Mouse (Mus musculus) lung, embryonic 15.5 days (tissue): ENCODE measurements around the gene Mettl23. TPM values are rescaled to one million over a fixed set of nuclear protein-coding genes. Genes with fewer than 3 reads are reported as not detected.

Experiments used
- ATAC-seq: fragments of 200-750 bp; cut with Nextera tagmentation; 2 replicates; pipeline ENCODE4 v1.8.0; 2017; ENCODE audit warnings: moderate number of reproducible peaks, borderline replicate concordance; ENCODE audit not compliant: low FRiP score, low TSS enrichment; ENCODE audit errors: extremely low read depth
- H3K27ac ChIP-seq: fragments of 300-500 bp; sonication (generic); 2 replicates; pipeline ENCODE4 v1.5.1; 2015; ENCODE audit warnings: moderate library complexity, mild to moderate bottlenecking, inconsistent platforms
- H3K27me3 ChIP-seq: fragments of 300-500 bp; sonication (generic); 2 replicates; pipeline ENCODE4 v1.6.1; 2015; ENCODE audit warnings: inconsistent platforms
- H3K36me3 ChIP-seq: fragments of 300-500 bp; sonication (generic); 2 replicates; pipeline ENCODE4 v1.6.1; 2015; ENCODE audit warnings: inconsistent platforms
- H3K4me1 ChIP-seq: fragments of 300-500 bp; sonication (generic); 2 replicates; pipeline ENCODE4 v1.6.1; 2015; ENCODE audit warnings: inconsistent platforms
- H3K4me2 ChIP-seq: fragments of 300-500 bp; sonication (generic); 2 replicates; pipeline ENCODE4 v1.6.1; 2015; ENCODE audit warnings: inconsistent platforms, mild to moderate bottlenecking, moderate library complexity
- H3K4me3 ChIP-seq: fragments of 300-500 bp; sonication (generic); 2 replicates; pipeline ENCODE4 v1.5.1; 2015; ENCODE audit warnings: mild to moderate bottlenecking, inconsistent platforms
- H3K9ac ChIP-seq: fragments of 300-500 bp; sonication (generic); 2 replicates; pipeline ENCODE4 v1.6.1; 2015; ENCODE audit warnings: inconsistent platforms
- H3K9me3 ChIP-seq: fragments of 300-500 bp; sonication (generic); 2 replicates; pipeline ENCODE4 v1.6.1; 2016; ENCODE audit warnings: inconsistent platforms
- WGBS: fragments of 180-500 bp; shearing (Covaris S2); methylation state at CpG from one replicate; pipeline ENCODE4 v1.1.7; 2015; 5-methylcytosine and 5-hydroxymethylcytosine counted together
- polyA plus RNA-seq: library from polyadenylated mRNA; unstranded; fragments of >200 nt; fragmentation: Nextera tagmentation; extraction: Ambion mirVana; gene quantifications from 2 replicates; pipeline ENCODE4 v1.2.1, GENCODE M21; 2015

Gene Mettl23
- polyA plus RNA-seq, 1 experiment from 2014 or later: 61.3 TPM

DNA sequence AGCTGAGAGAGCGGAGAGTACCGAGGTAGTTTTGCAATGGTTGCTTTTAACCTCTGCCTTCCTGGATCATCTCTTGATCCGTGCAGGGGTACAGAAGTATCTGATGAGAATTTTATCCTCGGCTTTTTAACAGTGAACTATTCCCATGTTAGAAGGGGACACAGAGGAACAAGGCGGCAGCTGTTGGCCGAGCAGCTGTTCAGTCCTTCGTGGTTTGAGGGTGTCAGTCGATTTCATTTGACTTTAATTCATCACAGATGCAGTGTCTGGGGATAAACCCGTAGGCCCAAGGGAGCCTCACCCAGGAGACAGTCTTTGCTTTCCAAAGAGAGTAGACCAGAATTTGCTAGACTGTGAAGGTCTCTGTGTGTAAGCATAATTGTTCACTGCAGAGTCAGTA is 28.5 kb downstream of the Mettl23 start:
- Histone ChIP-seq H3K9me3 (no peaks in the 10 kb centered on the region), H3K4me1 (no peaks in the 10 kb centered on the region), H3K9ac (no peak overlapping the region), H3K27ac (no peak overlapping the region), H3K4me3 (no peak overlapping the region), H3K36me3 (peaks cover 31% of the 10 kb centered on the region), H3K27me3 (no peaks in the 10 kb centered on the region), H3K4me2 (no peak overlapping the region)
- ATAC-seq: no peak
- WGBS: 81% methylated on average over 9 of the region's 9 CpGs

DNA sequence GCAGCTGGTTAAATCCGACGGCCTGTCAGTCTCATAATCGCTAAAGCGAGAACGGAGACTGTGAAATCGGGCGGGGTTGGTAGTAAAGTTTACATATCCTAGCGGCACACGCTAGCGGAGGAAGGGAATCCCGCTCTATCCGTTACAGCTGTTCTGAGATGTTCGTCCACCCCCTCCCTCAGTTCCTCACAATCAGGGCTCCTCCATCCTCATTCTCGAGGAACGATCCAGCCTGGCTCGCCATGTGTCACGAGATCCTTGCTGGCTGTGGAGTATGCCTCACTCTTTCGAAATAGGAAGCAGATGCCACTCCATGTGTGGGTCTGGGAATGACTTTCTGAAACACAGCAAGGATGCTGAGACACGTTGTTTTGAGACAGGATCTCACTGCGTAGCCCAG is 30.9 kb downstream of the Mettl23 start:
- Histone ChIP-seq H3K4me1 (no peaks in the 10 kb centered on the region), H3K4me2 (no peak overlapping the region), H3K4me3 (no peak overlapping the region), H3K36me3 (peaks cover 28% of the 10 kb centered on the region), H3K9ac (no peak overlapping the region), H3K27me3 (no peaks in the 10 kb centered on the region), H3K27ac (no peak overlapping the region), H3K9me3 (no peaks in the 10 kb centered on the region)
- WGBS: 83% methylated on average over 20 of the region's 20 CpGs
- ATAC-seq: no peak

DNA sequence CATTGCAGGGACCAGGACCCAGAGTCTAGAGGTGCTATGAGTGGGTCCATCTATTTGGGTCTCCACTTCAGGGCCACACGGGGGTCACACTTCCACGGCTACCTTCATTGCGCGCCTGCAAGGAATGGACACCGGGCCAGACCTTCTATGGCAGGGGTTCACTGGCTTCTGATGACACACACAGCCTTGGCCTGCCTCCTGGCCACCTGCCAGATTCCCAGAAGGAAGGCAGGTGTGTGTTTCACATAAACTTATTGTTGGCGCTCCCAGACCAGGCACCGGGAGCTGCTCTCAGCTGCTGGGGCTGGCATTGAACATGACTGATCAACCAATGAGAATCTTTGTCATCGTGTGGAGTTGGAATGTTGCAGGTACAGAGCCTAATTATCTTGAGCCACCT is 35.4 kb downstream of the Mettl23 start:
- Histone ChIP-seq H3K9me3 (no peaks in the 10 kb centered on the region), H3K27ac (no peak overlapping the region), H3K4me2 (no peak overlapping the region), H3K27me3 (no peaks in the 10 kb centered on the region), H3K9ac (no peak overlapping the region), H3K4me3 (no peak overlapping the region), H3K4me1 (no peaks in the 10 kb centered on the region), H3K36me3 (peaks cover 12% of the 10 kb centered on the region)
- WGBS: 87% methylated on average over 8 of the region's 8 CpGs
- ATAC-seq: no peak

DNA sequence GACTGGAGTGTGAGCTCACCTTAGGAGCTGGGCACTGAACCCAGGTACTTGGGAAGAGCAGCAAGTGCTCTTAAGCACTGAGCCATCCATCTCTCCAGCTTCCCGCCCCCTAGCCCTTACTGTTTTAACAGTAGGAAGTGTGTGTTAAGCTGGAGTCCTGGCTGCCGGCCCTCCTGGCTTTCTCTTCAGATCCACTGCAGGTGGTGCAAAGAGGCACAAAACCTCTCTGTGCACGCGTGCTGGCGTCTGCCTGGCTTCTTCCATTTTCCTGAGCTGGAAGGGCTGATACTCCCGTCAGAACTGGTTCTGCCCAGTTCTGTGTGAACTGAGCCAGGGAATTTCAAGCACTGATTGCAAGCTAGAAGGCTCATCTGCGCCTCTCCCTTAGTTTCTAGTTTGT is 37.8 kb downstream of the Mettl23 start:
- Histone ChIP-seq H3K4me1 (no peaks in the 10 kb centered on the region), H3K4me2 (no peak overlapping the region), H3K36me3 (no peaks in the 10 kb centered on the region), H3K27ac (no peak overlapping the region), H3K9ac (no peak overlapping the region), H3K27me3 (no peaks in the 10 kb centered on the region), H3K4me3 (no peak overlapping the region), H3K9me3 (no peaks in the 10 kb centered on the region)
- WGBS: 44% methylated on average over 7 of the region's 7 CpGs
- no peak for ATAC-seq

DNA sequence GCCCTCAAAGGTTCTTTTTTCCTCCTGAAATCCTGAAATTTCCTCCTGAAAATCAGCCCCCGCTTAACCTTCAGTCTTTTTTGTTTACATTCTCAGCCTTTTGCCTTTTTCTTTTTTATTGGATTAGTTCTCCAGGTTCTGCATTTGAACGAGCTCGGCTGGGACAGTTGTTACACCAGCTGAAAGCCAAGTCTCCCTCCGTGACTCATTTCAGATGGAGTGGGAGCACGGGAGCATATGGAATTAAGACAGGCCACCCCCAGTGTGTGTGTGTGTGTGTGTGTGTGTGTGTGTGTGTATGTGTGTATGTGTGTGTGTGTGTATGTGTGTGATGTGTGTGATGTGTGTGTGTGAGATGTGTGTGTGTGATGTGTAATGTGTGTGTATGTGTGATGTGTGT is 38.4 kb downstream of the Mettl23 start:
- no peak overlapping the region for H3K4me2 ChIP-seq
- no peaks in the 10 kb centered on the region for H3K27me3 ChIP-seq
- H3K9ac ChIP-seq: no peak overlapping the region
- no peaks in the 10 kb centered on the region for H3K4me1 ChIP-seq
- WGBS: 37% methylated on average over 5 of the region's 5 CpGs
- no peak overlapping the region for H3K27ac ChIP-seq
- H3K9me3 ChIP-seq: no peaks in the 10 kb centered on the region
- H3K36me3 ChIP-seq: no peaks in the 10 kb centered on the region
- no peak overlapping the region for H3K4me3 ChIP-seq
- ATAC-seq: no peak

DNA sequence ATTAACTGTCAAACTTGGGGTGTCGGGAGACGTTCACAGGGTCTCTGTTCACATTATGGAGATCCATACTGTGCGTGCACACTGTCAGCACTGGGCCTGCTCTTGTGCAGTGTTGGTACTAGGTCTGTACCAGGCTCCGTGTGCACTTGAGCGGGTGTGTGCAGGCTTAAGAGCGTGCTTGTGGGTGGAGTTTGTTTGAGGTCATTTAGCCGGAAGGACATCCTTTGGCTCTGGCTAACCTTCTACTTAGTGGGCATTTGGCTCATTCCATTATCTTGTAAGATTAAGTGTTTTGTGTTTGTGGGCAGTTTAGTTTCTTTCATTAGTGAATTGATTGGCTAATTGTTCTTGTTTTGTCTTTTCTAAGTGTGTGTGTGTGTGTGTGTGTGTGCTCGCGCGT is 39.4 kb downstream of the Mettl23 start:
- no peaks in the 10 kb centered on the region for H3K9me3 ChIP-seq
- no peak overlapping the region for H3K4me3 ChIP-seq
- no peak overlapping the region for H3K9ac ChIP-seq
- H3K27me3 ChIP-seq: no peaks in the 10 kb centered on the region
- no peak overlapping the region for H3K4me2 ChIP-seq
- H3K27ac ChIP-seq: no peak overlapping the region
- no peak for ATAC-seq
- H3K4me1 ChIP-seq: no peaks in the 10 kb centered on the region
- WGBS: 56% methylated on average over 10 of the region's 10 CpGs
- no peaks in the 10 kb centered on the region for H3K36me3 ChIP-seq

DNA sequence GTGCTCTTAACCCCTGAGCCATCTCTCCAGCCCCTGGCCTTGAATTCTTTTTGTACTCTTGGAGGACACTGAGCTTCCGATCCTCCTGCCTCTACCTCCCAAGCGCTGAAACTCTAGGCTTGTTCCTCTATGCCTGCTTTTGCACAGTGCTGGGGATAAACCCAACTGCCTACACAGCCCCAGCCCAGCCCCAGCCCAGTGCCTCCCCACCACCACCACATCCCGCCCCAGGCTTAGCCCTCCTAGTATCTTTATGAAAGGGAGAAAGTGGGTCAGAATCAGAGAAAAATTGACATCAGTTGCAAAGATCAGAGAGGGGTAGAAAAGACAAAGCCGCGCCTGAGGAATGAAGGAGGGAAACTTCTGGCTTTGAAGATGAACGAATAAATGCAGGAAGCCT is 41.0 kb downstream of the Mettl23 start:
- Histone ChIP-seq H3K9ac (no peak overlapping the region), H3K4me1 (no peaks in the 10 kb centered on the region), H3K4me3 (no peak overlapping the region), H3K27ac (no peak overlapping the region), H3K4me2 (no peak overlapping the region), H3K27me3 (no peaks in the 10 kb centered on the region), H3K9me3 (no peaks in the 10 kb centered on the region), H3K36me3 (no peaks in the 10 kb centered on the region)
- WGBS: 83% methylated on average over 6 of the region's 6 CpGs
- ATAC-seq: no peak

DNA sequence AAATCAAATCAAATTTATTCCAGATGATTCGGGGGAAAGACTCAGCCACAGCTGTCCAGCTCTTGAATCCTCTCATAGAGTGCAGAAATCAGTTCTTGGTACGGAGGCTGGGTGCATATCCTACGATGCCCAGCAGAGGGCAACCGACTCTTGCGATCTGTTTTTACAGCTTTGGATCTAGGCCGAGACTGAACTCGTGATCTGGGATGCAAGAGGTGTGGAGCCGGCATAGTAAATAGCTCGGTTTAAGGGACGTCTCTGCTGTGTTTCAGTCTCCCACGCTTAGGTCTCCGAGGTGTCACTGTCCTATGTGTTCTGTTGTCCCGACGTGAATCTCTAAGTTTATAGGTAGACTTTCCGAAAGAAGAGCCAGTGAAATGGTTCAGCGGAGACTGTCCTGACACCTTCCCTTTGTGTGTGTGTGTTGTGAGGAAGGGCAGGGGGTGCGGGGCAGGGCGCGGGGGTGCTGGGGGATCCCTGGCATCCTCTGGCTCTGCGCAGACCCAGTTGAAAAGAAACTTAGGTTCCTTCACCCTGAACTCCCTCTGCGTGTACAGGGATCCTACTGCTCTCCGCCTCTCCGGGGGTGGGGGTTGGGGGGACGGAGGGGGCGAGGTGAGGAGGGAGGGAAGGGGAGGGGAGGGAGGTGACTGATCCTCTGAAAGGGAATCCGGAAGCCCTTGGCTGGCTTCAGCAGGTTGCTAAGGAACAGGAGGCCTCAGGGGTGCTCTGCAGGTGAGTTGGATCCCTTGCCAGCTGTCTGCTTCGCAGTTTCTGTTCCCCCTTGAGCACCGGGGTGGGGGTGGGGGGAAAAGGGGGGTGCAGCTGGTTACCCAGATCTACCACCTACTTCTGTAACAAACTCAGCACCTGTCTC is 42.4 kb downstream of the Mettl23 start:
- peak overlapping the region; percentile 25 for H3K4me3 ChIP-seq
- H3K9ac ChIP-seq: no peak overlapping the region
- H3K4me2 ChIP-seq: peak overlapping the region; percentile 56
- H3K9me3 ChIP-seq: no peaks in the 10 kb centered on the region
- no peaks in the 10 kb centered on the region for H3K36me3 ChIP-seq
- no peaks in the 10 kb centered on the region for H3K4me1 ChIP-seq
- no peak overlapping the region for H3K27ac ChIP-seq
- peak; percentile 66; the same call in 1 of the 2 replicates for ATAC-seq
- no peaks in the 10 kb centered on the region for H3K27me3 ChIP-seq
- WGBS: 4% methylated on average over 27 of the region's 28 CpGs

DNA sequence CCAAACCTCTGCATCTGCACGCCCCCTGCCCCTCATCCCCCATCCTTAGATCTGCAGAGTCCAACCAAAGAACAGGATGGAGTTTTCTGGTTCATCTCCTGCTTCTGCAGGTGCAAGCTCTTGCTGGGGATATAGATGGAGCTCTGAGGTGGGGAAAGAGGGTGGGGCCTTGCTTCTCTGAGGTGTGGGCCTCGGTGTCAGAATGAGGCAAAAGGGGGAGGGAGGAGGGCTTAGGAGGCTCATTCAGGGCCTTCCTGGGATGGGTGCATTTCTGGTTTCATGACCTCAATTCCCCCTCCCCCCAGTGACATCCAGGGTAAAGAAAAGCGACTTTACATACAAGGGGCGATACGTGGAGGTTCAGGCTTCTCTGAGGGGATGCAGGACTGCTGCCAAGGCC is 44.1 kb downstream of the Mettl23 start:
- Histone ChIP-seq H3K9ac (no peak overlapping the region), H3K4me1 (no peaks in the 10 kb centered on the region), H3K27ac (no peak overlapping the region), H3K9me3 (no peaks in the 10 kb centered on the region), H3K27me3 (no peaks in the 10 kb centered on the region), H3K4me3 (no peak overlapping the region), H3K4me2 (no peak overlapping the region), H3K36me3 (no peaks in the 10 kb centered on the region)
- ATAC-seq: no peak
- WGBS: 59% methylated on average over 5 of the region's 5 CpGs

DNA sequence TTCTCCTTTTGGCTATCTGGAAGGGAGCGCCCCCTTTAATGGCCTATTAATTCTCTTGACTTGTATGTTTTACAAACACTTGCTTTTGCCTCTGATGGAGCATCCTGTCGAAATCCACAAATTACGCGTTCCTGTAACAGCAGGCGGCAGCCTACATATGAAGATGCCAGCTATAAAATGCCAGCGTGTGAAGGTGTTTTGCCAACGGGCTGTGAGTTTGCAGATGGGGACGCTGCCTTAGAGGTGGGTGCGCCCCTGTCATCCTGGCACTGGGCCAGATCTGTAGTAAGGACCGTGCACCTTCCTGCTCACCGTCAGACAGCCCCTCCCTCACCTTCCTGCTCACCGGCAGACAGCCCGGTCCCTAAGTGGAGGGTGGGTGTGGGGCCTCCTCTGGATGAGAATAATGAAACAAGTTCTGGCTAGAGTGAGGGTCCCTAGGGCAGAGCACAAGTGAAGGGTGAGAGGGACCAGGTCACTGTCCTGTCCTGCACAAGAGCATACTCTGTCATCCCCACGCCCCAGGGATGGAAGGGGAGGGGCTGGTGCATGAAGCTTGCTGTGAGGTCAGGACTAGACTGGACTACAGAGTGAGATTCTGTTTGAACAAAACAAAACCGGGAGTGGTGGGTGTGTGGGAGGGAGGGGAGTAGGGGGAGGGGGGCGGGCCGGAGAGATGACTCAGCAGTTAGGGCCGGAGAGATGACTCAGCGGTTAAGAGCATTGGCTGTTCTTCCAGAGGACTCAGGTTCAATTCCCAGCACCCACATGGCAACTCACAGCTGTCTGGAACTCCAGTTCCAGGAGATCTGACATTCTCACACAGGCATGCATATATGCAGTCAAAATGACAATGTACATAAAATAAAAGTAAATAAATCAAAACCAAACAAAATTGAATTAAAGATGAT is 50.7 kb downstream of the Mettl23 start:
- peak; percentile 58; the same call in 1 of the 2 replicates for ATAC-seq
- no peak overlapping the region for H3K4me3 ChIP-seq
- 54% methylated on average over 19 of the region's 19 CpGs for WGBS
- H3K4me1 ChIP-seq: peaks cover 5% of the 10 kb centered on the region; the same call in 1 of the 2 replicates
- H3K27ac ChIP-seq: no peak overlapping the region
- H3K9ac ChIP-seq: no peak overlapping the region
- H3K27me3 ChIP-seq: 0 out of 2 replicates have a peak, but pooled peaks cover 4% of the 10 kb centered on the region
- H3K36me3 ChIP-seq: no peaks in the 10 kb centered on the region
- peak overlapping the region; percentile 17 for H3K4me2 ChIP-seq
- no peaks in the 10 kb centered on the region for H3K9me3 ChIP-seq

DNA sequence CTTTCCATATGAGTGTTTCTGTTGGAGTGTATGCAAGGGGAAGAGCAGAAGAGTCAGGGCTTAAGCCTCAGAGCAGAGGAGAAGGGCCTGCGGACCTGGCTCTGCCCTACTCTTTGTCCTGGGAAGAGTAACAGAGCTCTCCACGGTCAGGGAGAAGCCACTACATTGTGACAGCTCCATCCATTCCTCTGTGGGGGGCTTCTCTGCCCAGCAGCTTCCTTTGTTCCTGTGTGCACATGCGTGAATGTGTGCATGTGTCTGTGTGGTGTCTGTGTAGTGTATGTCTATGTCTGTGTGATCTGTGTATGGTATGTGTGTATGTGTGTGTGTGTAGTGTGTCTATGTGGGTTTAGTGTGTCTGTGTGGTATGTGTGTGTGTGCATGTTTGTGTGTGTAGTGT is 52.3 kb downstream of the Mettl23 start:
- 0 out of 2 replicates have a peak, but pooled peaks cover 4% of the 10 kb centered on the region for H3K27me3 ChIP-seq
- H3K9ac ChIP-seq: no peak overlapping the region
- H3K4me1 ChIP-seq: peaks cover 5% of the 10 kb centered on the region; the same call in 1 of the 2 replicates
- WGBS: 62% methylated on average over 3 of the region's 3 CpGs
- H3K27ac ChIP-seq: no peak overlapping the region
- no peak overlapping the region for H3K4me2 ChIP-seq
- H3K4me3 ChIP-seq: no peak overlapping the region
- no peak for ATAC-seq
- no peaks in the 10 kb centered on the region for H3K9me3 ChIP-seq
- no peaks in the 10 kb centered on the region for H3K36me3 ChIP-seq

DNA sequence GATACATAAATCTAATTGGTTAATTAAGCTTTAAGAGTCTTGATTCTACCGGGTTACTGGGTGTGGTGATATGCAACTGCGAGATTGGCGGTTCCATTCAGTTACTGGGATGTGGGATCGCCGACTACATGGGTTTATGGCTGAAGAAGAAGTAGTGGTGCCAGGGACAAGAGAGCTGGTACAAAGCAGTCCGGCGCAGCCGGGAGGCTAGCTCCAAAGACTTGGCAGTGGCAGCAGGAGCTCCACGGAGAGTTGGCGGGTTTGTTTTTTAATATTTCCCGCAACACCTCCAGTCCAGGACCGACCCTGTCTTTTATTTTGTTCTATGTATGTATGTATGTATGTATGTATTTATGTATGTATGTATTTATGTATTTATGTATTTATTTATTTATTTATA is 56.2 kb downstream of the Mettl23 start:
- no peak for ATAC-seq
- Histone ChIP-seq H3K9me3 (no peaks in the 10 kb centered on the region), H3K27ac (no peak overlapping the region), H3K4me1 (no peaks in the 10 kb centered on the region), H3K27me3 (peaks cover 5% of the 10 kb centered on the region), H3K36me3 (no peaks in the 10 kb centered on the region), H3K9ac (no peak overlapping the region), H3K4me2 (no peak overlapping the region), H3K4me3 (no peak overlapping the region)
- WGBS: 88% methylated on average over 12 of the region's 12 CpGs
